ENCODE assay signal across 13 mouse cellular contexts in the genomic region with DNA sequence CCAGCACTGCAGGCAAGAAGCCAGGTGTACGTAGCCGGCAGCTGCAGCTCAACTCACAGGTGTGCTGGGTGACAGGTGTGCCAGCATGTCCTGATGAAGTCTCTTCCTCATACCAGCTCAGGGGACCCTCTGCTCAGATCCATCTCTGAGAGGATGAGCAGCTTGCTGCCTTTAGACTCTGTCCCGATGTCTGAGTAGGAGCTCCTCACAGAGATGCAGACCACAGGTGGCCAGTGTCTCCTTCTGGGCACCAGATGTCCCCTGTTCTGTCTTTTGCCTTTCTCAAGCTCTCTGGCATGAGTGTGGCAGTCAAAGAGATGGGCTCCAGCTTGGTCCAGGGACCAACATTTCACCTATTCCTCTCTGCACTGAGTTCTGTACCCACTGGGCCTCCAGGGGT.
"Had no signal": no experiment of that assay in that cellular context is flagged by ENCODE, and none has a peak within 500 bp of the region (broad histone marks: within the 10 kb centered on the region; RNA-seq: fewer than 3 reads in every experiment).

No protein-coding gene starts in this region.

- DNase-seq: gastrocnemius, postnatal 14 days; gastrocnemius, postnatal 36 days; heart, adult 11 months; heart, adult 2 months; heart, postnatal 10 days; heart, postnatal 4 days; kidney, adult 18-20 months; kidney, adult 8-10 months; kidney, postnatal 10 days; kidney, postnatal 25 days; layer of hippocampus, adult 9-11 months; layer of hippocampus, postnatal 36 days; left cerebral cortex, postnatal 4 days had no signal
